Mouse (Mus musculus) left cerebral cortex, postnatal 10 days (tissue): Measurements from ENCODE around the gene Hist1h1d. TPM values are rescaled to one million over a fixed set of nuclear protein-coding genes. Genes with fewer than 3 reads are reported as not detected.

Source experiments
- DNase-seq, 2 experiments: peaks; one replicate each; pipeline ENCODE4 v3.0.0; 2021 to 2022; ENCODE audit warnings: low spot score in 2 of 2, mixed read lengths in 1 of 2; ENCODE audit errors: extremely low spot score in 1 of 2
- intact Hi-C: fragments of 180-260 bp; cut with DNase I; formaldehyde crosslinking; loops from one replicate; pipeline ENCODE4 v1.15.1; 2025
- total RNA-seq, 2 experiments: library from RNA; stranded (reverse); gene quantifications; 2 replicates each; pipeline ENCODE4 v1.2.3; 2021

Gene Hist1h1d
- 1 to 10 TPM; 4.5 to 5.3 TPM for total RNA-seq

- DNase-seq: no peak
- intact Hi-C loops: loop anchor here (10.0 kb wide), 1 partner anchor 202 kb away; the partner anchor contains the start of genes Hist1h2ab, Hist1h3b and Hist1h4b
These were observed at the start of gene Hist1h1d for GRCm38 (mm10) chr13:23552962-23553361. Hist1h1d (plus strand) TSS chr13:23553262.

- DNase-seq: peak; percentile 28 to 45
- intact Hi-C loops: loop anchor here (5.0 kb wide), 1 partner anchor 36 kb away; the partner anchor contains the start of gene Btn1a1
These were observed 49.3 kb upstream of the Hist1h1d start for GRCm38 (mm10) chr13:23503797-23504196.

GRCm38 (mm10) chr13:23505662-23506345 is 47.3 kb upstream of the Hist1h1d start:
- intact Hi-C loops: no loop called here
- DNase-seq: no peak

GRCm38 (mm10) chr13:23506351-23506750 is 46.7 kb upstream of the Hist1h1d start:
- DNase-seq: peak in 1 of 2 experiments; percentile 26
- intact Hi-C loops: no loop called here

GRCm38 (mm10) chr13:23506819-23507515 is 46.1 kb upstream of the Hist1h1d start:
- peak in 1 of 2 experiments; percentile 24 for DNase-seq
- intact Hi-C loops: no loop called here

- intact Hi-C loops: no loop called here
These were observed 42.9 kb upstream of the Hist1h1d start for GRCm38 (mm10) chr13:23510127-23510526.

GRCm38 (mm10) chr13:23513517-23513916 is 39.5 kb upstream of the Hist1h1d start:
- intact Hi-C loops: no loop called here
- no peak for DNase-seq

More at GRCm38 (mm10) chr13:23510127-23510526, 42.9 kb upstream of the Hist1h1d start:
- DNase-seq: no peak

- intact Hi-C loops: loop anchor here (5.0 kb wide), 2 partner anchors 213 to 1573 kb away; no protein-coding TSS in a partner anchor
- no peak for DNase-seq
These were observed 37.8 kb upstream of the Hist1h1d start for GRCm38 (mm10) chr13:23515281-23515680.

- DNase-seq: no peak
- intact Hi-C loops: loop anchor here (5.0 kb wide), 2 partner anchors 214 to 1574 kb away; no protein-coding TSS in a partner anchor
These were observed 37.0 kb upstream of the Hist1h1d start for GRCm38 (mm10) chr13:23515826-23516620.

- DNase-seq: peak; percentile 61 to 72
- intact Hi-C loops: loop anchor here (5.0 kb wide), 2 partner anchors 215 to 1575 kb away; no protein-coding TSS in a partner anchor
These were observed 36.0 kb upstream of the Hist1h1d start for GRCm38 (mm10) chr13:23516822-23517602.

- intact Hi-C loops: loop anchor here (2.0 to 5.0 kb wide), 3 partner anchors 85 to 1575 kb away; no protein-coding TSS in a partner anchor
- DNase-seq: peak; percentile 84 to 92
These were observed 35.3 kb upstream of the Hist1h1d start for GRCm38 (mm10) chr13:23517603-23518294.

GRCm38 (mm10) chr13:23518295-23518603 is 34.8 kb upstream of the Hist1h1d start:
- no peak for DNase-seq
- intact Hi-C loops: loop anchor here (2.0 to 5.0 kb wide), 3 partner anchors 85 to 1576 kb away; no protein-coding TSS in a partner anchor

- intact Hi-C loops: loop anchor here (2.0 to 5.0 kb wide), 3 partner anchors 86 to 1577 kb away; no protein-coding TSS in a partner anchor
These were observed 34.2 kb upstream of the Hist1h1d start for GRCm38 (mm10) chr13:23518885-23519284.

GRCm38 (mm10) chr13:23519416-23519815 is 33.6 kb upstream of the Hist1h1d start:
- intact Hi-C loops: loop anchor here (2.0 to 5.0 kb wide), 3 partner anchors 87 to 1577 kb away; no protein-coding TSS in a partner anchor
- DNase-seq: peak; percentile 67 to 86

More at GRCm38 (mm10) chr13:23518885-23519284, 34.2 kb upstream of the Hist1h1d start:
- DNase-seq: peak; percentile 61 to 77

GRCm38 (mm10) chr13:23521703-23522102 is 31.4 kb upstream of the Hist1h1d start:
- intact Hi-C loops: loop anchor here (5.0 kb wide), 1 partner anchor 1494 kb away; no protein-coding TSS in a partner anchor
- peak; percentile 66 to 75 for DNase-seq

GRCm38 (mm10) chr13:23523976-23524375 is 29.1 kb upstream of the Hist1h1d start:
- intact Hi-C loops: loop anchor here (5.0 kb wide), 1 partner anchor 1497 kb away; no protein-coding TSS in a partner anchor
- DNase-seq: no peak

- peak in 1 of 2 experiments; percentile 81 for DNase-seq
- intact Hi-C loops: loop anchor here (5.0 kb wide), 1 partner anchor 1497 kb away; no protein-coding TSS in a partner anchor
These were observed 28.4 kb upstream of the Hist1h1d start for GRCm38 (mm10) chr13:23524654-23525053.
